Mouse (Mus musculus) forebrain, embryonic 14.5 days (tissue): Measurements from ENCODE around the gene Gck. TPM values are rescaled to one million over a fixed set of nuclear protein-coding genes. Genes with fewer than 3 reads are reported as not detected.
A peak's percentile ranks its signal among the peaks of the same experiment; 100 is the strongest.
"Not testable (repeated sequence)": the region's sequence is repeated elsewhere in the genome, so short reads cannot be mapped to it uniquely, and the experiment has no call there.

Source experiments
- ATAC-seq: fragments of 200-750 bp; cut with Nextera tagmentation; 2 replicates; pipeline ENCODE4 v1.8.0; 2017; ENCODE audit warnings: mild to moderate bottlenecking, moderate library complexity
- DNase-seq: peaks from one replicate; pipeline ENCODE4 v3.0.0-alpha.2; 2015; ENCODE audit warnings: low spot score
- H3K27ac ChIP-seq: fragments of 300-500 bp; sonication (generic); 2 replicates; pipeline ENCODE4 v1.5.1; 2014; ENCODE audit warnings: low read depth, mild to moderate bottlenecking, control low read depth, low read length, moderate library complexity
- H3K27me3 ChIP-seq: fragments of 300-500 bp; sonication (generic); replicated peaks from 2 replicates; pipeline ENCODE4 v1.6.1; 2014; ENCODE audit warnings: low read length, control low read depth, mixed read lengths; ENCODE audit not compliant: control insufficient read depth, insufficient read depth
- H3K36me3 ChIP-seq: fragments of 300-500 bp; sonication (generic); 2 replicates; pipeline ENCODE4 v1.6.1; 2014; ENCODE audit warnings: low read length, control low read depth; ENCODE audit not compliant: control insufficient read depth, insufficient read depth
- H3K4me1 ChIP-seq: fragments of 300-500 bp; sonication (generic); 2 replicates; pipeline ENCODE4 v1.6.1; 2014; ENCODE audit warnings: antibody characterized with exemption, low read length, control low read depth; ENCODE audit not compliant: control insufficient read depth, insufficient read depth
- H3K4me2 ChIP-seq: fragments of 300-500 bp; sonication (generic); 2 replicates; pipeline ENCODE4 v1.6.1; 2014; ENCODE audit warnings: mild to moderate bottlenecking, control low read depth, low read length
- H3K4me3 ChIP-seq: fragments of 300-500 bp; sonication (generic); 2 replicates; pipeline ENCODE4 v1.5.1; 2014; ENCODE audit warnings: low read depth, low read length, control low read depth
- H3K9ac ChIP-seq: fragments of 300-500 bp; sonication (generic); 2 replicates; pipeline ENCODE4 v1.6.1; 2014; ENCODE audit warnings: mild to moderate bottlenecking, low read length, control low read depth, moderate library complexity
- H3K9me3 ChIP-seq: fragments of 300-500 bp; sonication (generic); replicated peaks from 2 replicates; pipeline ENCODE4 v1.6.1; 2016; ENCODE audit warnings: low read length, control low read depth, mixed read lengths; ENCODE audit not compliant: control insufficient read depth
- WGBS: fragments of 180-500 bp; shearing (Covaris S2); extraction: QIAGEN DNeasy Blood & Tissue Kit; methylation state at CpG from one replicate; pipeline ENCODE4 v1.1.7; 2014; 5-methylcytosine and 5-hydroxymethylcytosine counted together
- polyA plus RNA-seq: library from polyadenylated mRNA; unstranded; fragments of >200 nt; fragmentation: Nextera tagmentation; extraction: Ambion mirVana; gene quantifications from 2 replicates; pipeline ENCODE4 v1.2.1, GENCODE M21; 2014

Gene Gck
- polyA plus RNA-seq, 1 experiment from 2014 or later, result 6.5 TPM

DNA sequence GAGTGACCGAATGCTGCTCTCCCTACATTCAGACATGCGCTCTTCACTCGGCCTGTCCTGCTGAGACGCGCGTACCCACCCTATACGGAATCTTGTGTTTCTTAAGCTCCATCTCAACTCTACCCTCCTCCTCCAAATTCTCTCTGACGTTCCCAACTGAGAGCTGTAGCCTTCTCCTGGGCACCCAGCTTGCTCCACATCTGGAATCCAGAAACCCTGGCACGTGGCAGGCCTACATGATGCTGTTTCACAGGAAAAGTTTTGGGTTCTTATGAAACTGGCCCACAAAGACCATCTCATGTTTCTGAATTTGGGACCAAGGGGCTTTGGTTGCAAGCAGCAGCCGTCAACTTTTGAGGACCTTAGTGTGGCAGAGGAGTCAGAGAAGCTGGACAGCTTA, 50.6 kb downstream of the Gck start:
- no peak for DNase-seq
- H3K27me3 ChIP-seq, result 0 out of 2 replicates have a peak, but pooled peaks cover 3% of the 10 kb centered on the region

DNA sequence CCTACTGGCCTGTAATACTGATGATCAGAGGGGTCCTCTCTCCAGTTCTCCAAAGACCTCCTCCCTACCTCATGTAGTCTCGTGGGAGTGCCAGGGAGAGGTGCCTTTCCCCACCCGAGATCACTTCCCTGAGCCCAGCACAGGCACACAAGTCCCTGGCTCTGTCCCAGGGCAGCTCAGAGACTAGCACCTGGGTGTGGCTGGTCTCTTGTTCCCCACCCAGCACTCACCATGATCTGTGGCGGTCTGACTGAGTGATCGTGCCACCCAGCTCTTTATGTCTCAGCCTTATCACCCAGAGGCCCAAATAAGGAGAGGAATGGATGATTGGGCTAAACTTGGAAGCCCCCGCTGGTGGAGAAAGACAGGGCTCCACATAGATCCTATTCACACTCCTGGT, 51.4 kb downstream of the Gck start, which contains the start of gene Myl7:
Gene Myl7 (minus strand): TSS at position 252 of the 400 bp plus-strand sequence.
- ATAC-seq, result no peak
- 64% methylated on average over 5 of the region's 5 CpGs for WGBS
- Histone ChIP-seq H3K4me1 (peaks cover 10% of the 10 kb centered on the region), H3K4me3 (no peak within 1 kb of the TSS), H3K27me3 (0 out of 2 replicates have a peak, but pooled peaks cover 3% of the 10 kb centered on the region), H3K4me2 (no peak within 1 kb of the TSS), H3K27ac (no peak within 1 kb of the TSS), H3K36me3 (no peaks in the 10 kb centered on the region), H3K9ac (no peak within 1 kb of the TSS), H3K9me3 (no peaks in the 10 kb centered on the region)
- no peak for DNase-seq

More for the DNA sequence above, 50.6 kb downstream of the Gck start:
- H3K9ac ChIP-seq, result no peak overlapping the region
- H3K27ac ChIP-seq, result no peak overlapping the region
- H3K4me3 ChIP-seq, result no peak overlapping the region
- 95% methylated on average over 10 of the region's 10 CpGs for WGBS
- H3K4me2 ChIP-seq, result no peak overlapping the region
- no peaks in the 10 kb centered on the region for H3K36me3 ChIP-seq
- H3K4me1 ChIP-seq, result peaks cover 10% of the 10 kb centered on the region
- no peaks in the 10 kb centered on the region for H3K9me3 ChIP-seq
- ATAC-seq, result no peak

DNA sequence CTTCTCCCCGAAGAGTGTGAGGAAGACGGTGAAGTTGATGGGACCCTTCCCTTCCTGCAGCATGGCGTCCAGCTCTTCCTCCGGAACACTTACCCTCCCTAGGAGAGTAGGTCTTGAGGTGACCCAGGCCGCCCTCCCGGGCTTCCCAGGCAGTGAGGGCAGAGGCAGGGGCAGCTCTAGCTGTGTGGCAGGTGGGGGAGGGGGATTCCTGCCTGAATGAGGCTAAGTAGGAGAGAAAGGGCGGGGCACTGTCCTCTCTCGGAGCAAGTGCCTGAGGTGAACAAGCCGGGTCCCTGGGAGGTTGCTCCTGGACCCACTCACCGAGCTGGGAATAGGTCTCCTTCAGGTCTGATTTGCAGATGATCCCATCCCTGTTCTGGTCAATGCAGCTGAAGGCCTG, 52.0 kb downstream of the Gck start:
- Histone ChIP-seq H3K4me2 (no peak overlapping the region), H3K4me3 (no peak overlapping the region), H3K9ac (no peak overlapping the region), H3K4me1 (peaks cover 10% of the 10 kb centered on the region), H3K36me3 (no peaks in the 10 kb centered on the region), H3K27ac (no peak overlapping the region), H3K27me3 (0 out of 2 replicates have a peak, but pooled peaks cover 3% of the 10 kb centered on the region), H3K9me3 (no peaks in the 10 kb centered on the region)
- DNase-seq, result no peak
- WGBS, result 12% methylated on average over 10 of the region's 10 CpGs
- no peak for ATAC-seq

DNA sequence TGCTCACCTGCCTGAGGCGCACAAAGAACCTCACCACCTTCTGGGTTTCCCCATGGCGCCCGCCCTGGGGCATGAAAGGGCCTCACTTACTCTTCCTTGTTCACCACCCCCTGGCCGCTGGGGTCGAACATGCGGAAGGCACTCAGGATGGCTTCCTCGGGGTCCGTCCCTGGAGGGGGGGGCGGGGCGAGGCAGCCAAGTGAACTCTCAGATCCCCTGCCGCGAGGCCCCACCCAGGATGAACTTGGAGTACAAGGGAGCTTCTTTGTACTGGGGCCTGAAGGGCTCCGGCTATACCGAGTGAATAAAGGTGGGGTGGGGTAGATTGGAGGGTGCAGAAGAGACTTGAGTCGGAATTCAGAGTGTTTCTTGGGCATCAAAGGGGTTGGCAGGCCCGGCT, 52.7 kb downstream of the Gck start:
- WGBS, result 14% methylated on average over 16 of the region's 16 CpGs
- no peaks in the 10 kb centered on the region for H3K36me3 ChIP-seq
- no peak for ATAC-seq

DNA sequence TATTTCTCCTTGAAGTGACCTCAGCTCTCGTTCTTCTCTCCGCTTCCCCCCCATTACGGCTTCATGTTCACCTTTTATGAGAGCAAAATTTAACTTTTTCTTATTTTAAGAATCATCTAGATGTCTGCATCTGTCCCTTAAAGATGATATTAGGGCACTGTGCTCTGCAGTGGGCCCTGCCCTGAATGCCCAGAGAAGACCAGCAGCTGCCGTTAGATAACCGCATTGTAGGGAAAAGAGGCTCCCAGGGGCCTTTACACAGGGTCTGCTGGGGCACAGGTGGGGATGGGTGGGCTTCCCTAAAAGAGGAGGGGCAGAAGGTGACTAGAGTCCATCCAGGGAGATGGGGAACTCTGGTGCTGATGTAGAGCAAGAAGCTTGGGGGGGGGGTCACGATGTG, 56.1 kb downstream of the Gck start:
- Histone ChIP-seq H3K9ac (no peak overlapping the region), H3K36me3 (no peaks in the 10 kb centered on the region), H3K4me2 (no peak overlapping the region), H3K9me3 (no peaks in the 10 kb centered on the region), H3K27me3 (0 out of 2 replicates have a peak, but pooled peaks cover 3% of the 10 kb centered on the region), H3K4me3 (no peak overlapping the region), H3K27ac (no peak overlapping the region), H3K4me1 (no peaks in the 10 kb centered on the region)
- 77% methylated on average over 6 of the region's 6 CpGs for WGBS
- no peak for DNase-seq
- no peak for ATAC-seq

More for the DNA sequence above, 52.7 kb downstream of the Gck start:
- Histone ChIP-seq H3K9ac (no peak overlapping the region), H3K27me3 (0 out of 2 replicates have a peak, but pooled peaks cover 3% of the 10 kb centered on the region), H3K27ac (no peak overlapping the region), H3K9me3 (no peaks in the 10 kb centered on the region), H3K4me2 (no peak overlapping the region), H3K4me3 (no peak overlapping the region), H3K4me1 (peaks cover 5% of the 10 kb centered on the region)
- no peak for DNase-seq

DNA sequence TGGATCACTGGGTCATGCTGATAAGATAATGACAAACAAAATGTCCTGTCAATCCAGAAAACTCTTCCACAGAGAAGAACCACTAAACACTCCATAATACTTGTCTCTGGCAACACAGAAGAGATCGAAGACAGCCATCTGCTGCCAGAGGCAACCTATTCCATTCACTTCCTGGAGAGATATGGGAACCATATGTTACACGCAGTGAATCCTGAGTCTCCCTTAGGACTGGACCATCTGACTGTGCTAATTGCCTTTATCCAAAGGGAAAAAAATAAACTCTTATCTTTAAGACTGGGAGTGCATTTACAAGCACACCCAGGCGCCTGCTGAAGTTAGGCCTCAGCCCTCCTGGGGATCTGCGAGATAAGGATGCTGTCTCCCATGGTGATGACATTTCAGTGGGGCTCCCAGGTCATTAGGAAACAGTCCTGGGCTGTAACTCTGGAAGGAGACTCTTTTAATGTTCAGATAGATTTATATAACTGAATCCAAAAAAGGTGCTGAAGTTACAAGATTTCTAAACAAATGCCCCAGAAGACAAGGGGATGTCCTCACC, 57.0 kb downstream of the Gck start:
- Histone ChIP-seq H3K9me3 (no peaks in the 10 kb centered on the region), H3K36me3 (no peaks in the 10 kb centered on the region), H3K4me3 (no peak overlapping the region), H3K9ac (no peak overlapping the region), H3K4me2 (no peak overlapping the region), H3K4me1 (no peaks in the 10 kb centered on the region), H3K27me3 (0 out of 2 replicates have a peak, but pooled peaks cover 1% of the 10 kb centered on the region), H3K27ac (peak overlapping the region; percentile 33; the same call in 1 of the 2 replicates)
- ATAC-seq (peak; percentile 50; the same call in 1 of the 2 replicates), DNase-seq (peak; percentile 40)
- 62% methylated on average over 4 of the region's 4 CpGs for WGBS

DNA sequence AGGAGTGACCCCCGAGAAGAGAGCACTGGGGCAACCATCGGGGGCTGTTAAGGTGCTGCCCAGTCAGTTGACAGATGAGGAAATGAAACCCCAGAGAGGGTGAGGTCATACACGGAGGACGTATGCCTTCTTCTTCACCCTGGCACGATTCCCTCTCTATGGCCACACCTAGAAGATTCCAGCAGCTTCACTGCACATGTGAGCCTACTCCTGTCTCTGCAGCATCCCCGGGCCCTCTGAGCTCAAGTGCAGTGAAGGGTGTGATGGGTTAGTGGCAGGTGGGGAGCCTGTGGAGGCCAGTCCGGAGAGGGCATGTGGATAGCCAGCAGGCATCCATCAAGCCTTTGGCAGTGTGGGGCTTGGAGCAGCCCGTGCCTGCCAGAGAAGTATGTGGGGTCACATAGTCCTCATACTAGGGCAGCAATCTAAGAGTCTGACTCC, 57.7 kb downstream of the Gck start:
- H3K4me2 ChIP-seq, result no peak overlapping the region
- no peak overlapping the region for H3K4me3 ChIP-seq
- no peaks in the 10 kb centered on the region for H3K9me3 ChIP-seq
- H3K36me3 ChIP-seq, result no peaks in the 10 kb centered on the region
- no peaks in the 10 kb centered on the region; the same call in 1 of the 2 replicates for H3K4me1 ChIP-seq
- peak overlapping the region; percentile 33; the same call in 1 of the 2 replicates for H3K27ac ChIP-seq
- WGBS, result 70% methylated on average over 8 of the region's 8 CpGs
- no peaks in the 10 kb centered on the region for H3K27me3 ChIP-seq
- ATAC-seq (no peak), DNase-seq (no peak)
- no peak overlapping the region for H3K9ac ChIP-seq

DNA sequence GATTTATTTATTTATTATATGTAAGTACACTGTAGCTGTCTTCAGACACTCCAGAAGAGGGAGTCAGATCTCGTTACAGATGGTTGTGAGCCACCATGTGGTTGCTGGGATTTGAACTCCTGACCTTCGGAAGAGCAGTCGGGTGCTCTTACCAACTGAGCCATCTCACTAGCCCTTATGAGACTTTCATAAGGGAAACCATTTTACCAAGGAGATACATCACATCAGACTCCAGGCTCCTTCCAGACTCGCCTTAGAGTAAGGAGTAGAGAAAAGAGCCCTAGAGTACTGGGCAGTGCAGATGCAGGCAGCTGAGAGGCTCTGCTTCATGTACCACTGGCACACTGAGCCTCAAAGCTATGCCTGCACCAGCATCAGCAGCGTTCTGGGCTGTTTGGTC, 61.3 kb downstream of the Gck start:
- not testable (repeated sequence) for H3K4me1 ChIP-seq, H3K9me3 ChIP-seq, H3K4me3 ChIP-seq, H3K36me3 ChIP-seq, H3K27ac ChIP-seq, DNase-seq, H3K27me3 ChIP-seq, H3K9ac ChIP-seq, ATAC-seq, H3K4me2 ChIP-seq
- WGBS, result 77% methylated on average over 5 of the region's 5 CpGs

DNA sequence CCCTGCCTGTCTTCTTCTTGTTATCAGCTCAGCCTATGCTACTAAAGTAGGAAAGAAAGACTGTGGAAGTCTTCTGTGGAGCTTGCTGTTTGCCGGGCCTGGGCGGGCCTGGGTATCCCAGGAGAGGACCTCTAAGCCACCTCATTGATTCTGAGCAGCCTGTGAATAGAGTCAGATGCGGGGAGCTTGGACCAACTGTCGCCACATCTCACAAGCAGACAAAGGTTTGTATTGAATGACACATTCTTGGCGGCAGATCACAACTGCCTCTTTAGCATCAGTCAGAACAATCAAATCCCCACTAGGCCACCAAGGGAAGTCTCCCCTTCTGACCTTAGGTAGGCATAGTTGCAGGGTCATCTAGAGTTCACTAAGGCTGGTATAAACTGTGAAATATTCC, 62.6 kb downstream of the Gck start:
- Histone ChIP-seq H3K4me3 (no peak overlapping the region), H3K27me3 (no peaks in the 10 kb centered on the region), H3K4me2 (no peak overlapping the region), H3K9me3 (no peaks in the 10 kb centered on the region), H3K36me3 (no peaks in the 10 kb centered on the region), H3K27ac (no peak overlapping the region; the same call in 1 of the 2 replicates), H3K4me1 (no peaks in the 10 kb centered on the region; the same call in 1 of the 2 replicates), H3K9ac (no peak overlapping the region)
- no peak for ATAC-seq
- peak; percentile 35 for DNase-seq
- WGBS, result 15% methylated on average over 5 of the region's 5 CpGs
